Mouse (Mus musculus) myocyte (in vitro differentiated cells): ENCODE results near the gene Rnf181. TPM values are rescaled to one million over a fixed set of nuclear protein-coding genes. Genes with fewer than 3 reads are reported as not detected.

Experiments used
- H3K27me3 ChIP-seq: one replicate; pipeline ENCODE4 v1.6.1; 2011; ENCODE audit not compliant: control insufficient read depth, insufficient read depth, insufficient read length
- H3K36me3 ChIP-seq: one replicate; pipeline ENCODE4 v1.6.1; 2011; ENCODE audit not compliant: control insufficient read depth, insufficient read depth
- H3K4me2 ChIP-seq: one replicate; pipeline ENCODE4 v1.6.1; 2011; ENCODE audit warnings: low read depth, control low read depth
- H3K4me3 ChIP-seq: one replicate; pipeline ENCODE4 v1.5.1; 2011; ENCODE audit warnings: mild to moderate bottlenecking, control low read depth, moderate library complexity
- H3K79me2 ChIP-seq: one replicate; pipeline ENCODE4 v1.6.1; 2011; ENCODE audit not compliant: control insufficient read depth, insufficient read depth
- H3ac ChIP-seq: one replicate; pipeline ENCODE4 v1.6.1; 2011; ENCODE audit not compliant: control insufficient read depth, insufficient read length
- CEBPB ChIP-seq: IDR thresholded peaks from 2 replicates; pipeline ENCODE4 v1.6.1; 2011; ENCODE audit warnings: mild to moderate bottlenecking, moderate library complexity; ENCODE audit not compliant: poor library complexity, insufficient read depth, severe bottlenecking
- E2F4 ChIP-seq: IDR thresholded peaks from one replicate; pipeline ENCODE4 v1.6.1; 2011; ENCODE audit warnings: mild to moderate bottlenecking, control low read depth, moderate library complexity; ENCODE audit not compliant: insufficient read depth
- MAX ChIP-seq: IDR thresholded peaks from one replicate; pipeline ENCODE4 v1.6.1; 2011; ENCODE audit warnings: low read depth, mild to moderate bottlenecking, control low read depth
- MYOD1 ChIP-seq, 3 experiments: IDR thresholded peaks; one replicate each; pipeline ENCODE4 v1.6.1; 2011; ENCODE audit warnings: control low read depth in 2 of 3, low read depth in 2 of 3, mild to moderate bottlenecking in 2 of 3, moderate library complexity in 1 of 3; ENCODE audit not compliant: insufficient read length in 2 of 3, control insufficient read depth in 1 of 3
- MYOG ChIP-seq, 3 experiments: IDR thresholded peaks; one replicate each; pipeline ENCODE4 v1.6.1; 2011; ENCODE audit warnings: control low read depth in 2 of 3, low read depth in 2 of 3, mild to moderate bottlenecking in 2 of 3; ENCODE audit not compliant: insufficient read length in 2 of 3, control insufficient read depth in 1 of 3, insufficient read depth in 1 of 3
- POLR2A ChIP-seq: IDR thresholded peaks from one replicate; pipeline ENCODE4 v1.6.1; 2011; ENCODE audit warnings: low read depth, mild to moderate bottlenecking, control low read depth, moderate library complexity; ENCODE audit not compliant: insufficient read length
- POLR2AphosphoS2 ChIP-seq: IDR thresholded peaks from one replicate; pipeline ENCODE4 v1.6.1; 2011; ENCODE audit warnings: low read depth, control low read depth; ENCODE audit not compliant: insufficient read length
- REST ChIP-seq: IDR thresholded peaks from one replicate; pipeline ENCODE4 v1.6.1; 2011; ENCODE audit warnings: mild to moderate bottlenecking, control low read depth, moderate library complexity; ENCODE audit not compliant: insufficient read depth, insufficient read length
- SRF ChIP-seq: IDR thresholded peaks from one replicate; pipeline ENCODE4 v1.6.1; 2011; ENCODE audit warnings: low read depth; ENCODE audit not compliant: control insufficient read depth, insufficient read length
- TCF12 ChIP-seq: IDR thresholded peaks from one replicate; pipeline ENCODE4 v1.6.1; 2011; ENCODE audit warnings: mild to moderate bottlenecking, control low read depth; ENCODE audit not compliant: poor library complexity, insufficient read depth, severe bottlenecking
- TCF3 ChIP-seq: IDR thresholded peaks from one replicate; pipeline ENCODE4 v1.6.1; 2011; ENCODE audit warnings: low read depth, control low read depth; ENCODE audit not compliant: insufficient read length
- USF1 ChIP-seq: IDR thresholded peaks from one replicate; pipeline ENCODE4 v1.6.1; 2011; ENCODE audit warnings: low read depth, mild to moderate bottlenecking, control low read depth, moderate library complexity
- polyA plus RNA-seq: library from polyadenylated mRNA; unstranded; fragments of >200 nt; fragmentation: generic; extraction: Trizol; gene quantifications from one replicate; pipeline ENCODE4 v1.2.1, GENCODE M21; 2012; ENCODE audit warnings: missing spikeins

Gene Rnf181
- polyA plus RNA-seq, 1 experiment = 169 TPM

DNA sequence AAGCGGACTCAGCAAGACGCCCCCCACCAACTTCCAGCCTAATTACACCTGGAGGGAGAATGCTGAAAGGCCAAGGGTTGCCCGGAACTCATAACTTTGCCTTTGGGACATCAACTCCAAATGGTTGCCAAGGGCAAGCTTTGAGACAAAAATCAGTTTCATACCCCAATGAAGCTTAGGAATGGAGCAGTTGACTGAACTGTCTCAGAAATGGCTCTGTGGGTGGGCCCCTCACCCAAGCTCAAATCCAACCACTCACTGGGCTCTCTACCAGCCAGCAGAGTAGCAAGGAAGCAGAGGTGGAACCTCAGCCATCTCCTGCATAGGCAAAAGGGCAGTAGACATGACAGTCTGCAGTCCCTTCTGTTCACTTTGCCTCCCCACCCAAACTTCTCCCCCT lies 21.1 kb upstream of the Rnf181 start:
- no peaks in the 10 kb centered on the region for H3K79me2 ChIP-seq
- H3K36me3 ChIP-seq = peaks cover 3% of the 10 kb centered on the region
- no peak overlapping the region for H3ac ChIP-seq
- TF ChIP-seq MYOD1 (IDR thresholded peaks at IDR 0.05; ENCODE audit: control insufficient read depth in 1 of 3, insufficient read length in 2 of 3, low read depth in 2 of 3) (no peak), TCF12 (no peak), POLR2AphosphoS2 (no peak), MYOG (IDR thresholded peaks at IDR 0.05; ENCODE audit: control insufficient read depth in 1 of 3, insufficient read depth in 1 of 3, insufficient read length in 2 of 3, low read depth in 2 of 3) (no peak), E2F4 (no peak)
- H3K4me2 ChIP-seq = no peak overlapping the region
- H3K4me3 ChIP-seq = no peak overlapping the region
- no peaks in the 10 kb centered on the region for H3K27me3 ChIP-seq

DNA sequence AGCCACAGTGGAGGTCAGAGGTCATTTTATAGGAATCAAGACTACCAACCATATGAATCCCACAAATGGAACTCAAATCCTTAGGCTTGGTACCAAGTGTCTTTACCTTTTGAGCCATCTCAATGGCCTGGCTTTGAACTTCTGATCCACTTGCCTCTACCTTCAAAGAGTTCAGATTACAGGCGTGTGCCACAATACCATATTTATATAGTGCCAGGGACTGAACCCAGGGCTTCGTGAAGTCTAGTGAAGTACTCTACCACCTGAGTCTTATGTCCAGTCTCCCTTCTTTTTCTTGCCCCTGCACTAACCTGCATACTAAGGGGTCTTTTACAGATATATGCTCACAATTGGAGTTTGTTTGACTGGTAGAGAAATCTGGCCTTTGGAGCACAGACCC lies 19.8 kb upstream of the Rnf181 start:
- Histone ChIP-seq H3ac (no peak overlapping the region), H3K79me2 (no peaks in the 10 kb centered on the region), H3K36me3 (peaks cover 3% of the 10 kb centered on the region), H3K4me2 (no peak overlapping the region), H3K4me3 (no peak overlapping the region), H3K27me3 (no peaks in the 10 kb centered on the region)
- TF ChIP-seq POLR2A (no peak), REST (no peak), MYOD1 (IDR thresholded peaks at IDR 0.05; ENCODE audit: control insufficient read depth in 1 of 3, insufficient read length in 2 of 3, low read depth in 2 of 3) (no peak), MAX (no peak), SRF (no peak), TCF3 (no peak), E2F4 (no peak), MYOG (IDR thresholded peaks at IDR 0.05; ENCODE audit: control insufficient read depth in 1 of 3, insufficient read depth in 1 of 3, insufficient read length in 2 of 3, low read depth in 2 of 3) (no peak), USF1 (no peak), CEBPB (no peak), TCF12 (no peak), POLR2AphosphoS2 (no peak)

DNA sequence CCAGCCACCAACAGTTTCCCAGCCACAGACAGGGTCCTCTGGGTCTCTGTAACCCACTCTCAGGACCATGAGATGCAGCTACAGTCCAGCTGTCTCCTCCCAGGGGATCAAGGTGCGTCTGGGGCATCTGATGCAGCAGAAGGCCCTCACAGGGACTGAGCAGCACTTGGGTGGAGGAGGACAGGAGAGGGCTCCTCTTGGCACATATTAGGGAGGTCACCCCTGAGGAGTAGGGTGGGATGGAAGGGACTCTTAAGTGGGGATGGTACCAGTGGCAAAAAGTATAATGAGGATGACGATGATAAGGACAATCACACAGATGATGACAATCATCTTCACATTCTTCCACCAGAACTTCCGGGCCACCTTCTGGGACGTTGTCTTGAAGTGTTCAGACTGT lies 18.5 kb upstream of the Rnf181 start:
- no peaks in the 10 kb centered on the region for H3K27me3 ChIP-seq
- no peak overlapping the region for H3K4me2 ChIP-seq
- H3K79me2 ChIP-seq = no peaks in the 10 kb centered on the region
- TF ChIP-seq TCF3 (no peak), TCF12 (no peak), MYOD1 (IDR thresholded peaks at IDR 0.05; ENCODE audit: control insufficient read depth in 1 of 3, insufficient read length in 2 of 3, low read depth in 2 of 3) (no peak), REST (no peak)
- H3K36me3 ChIP-seq = peaks cover 3% of the 10 kb centered on the region
- no peak overlapping the region for H3ac ChIP-seq
- H3K4me3 ChIP-seq = no peak overlapping the region

DNA sequence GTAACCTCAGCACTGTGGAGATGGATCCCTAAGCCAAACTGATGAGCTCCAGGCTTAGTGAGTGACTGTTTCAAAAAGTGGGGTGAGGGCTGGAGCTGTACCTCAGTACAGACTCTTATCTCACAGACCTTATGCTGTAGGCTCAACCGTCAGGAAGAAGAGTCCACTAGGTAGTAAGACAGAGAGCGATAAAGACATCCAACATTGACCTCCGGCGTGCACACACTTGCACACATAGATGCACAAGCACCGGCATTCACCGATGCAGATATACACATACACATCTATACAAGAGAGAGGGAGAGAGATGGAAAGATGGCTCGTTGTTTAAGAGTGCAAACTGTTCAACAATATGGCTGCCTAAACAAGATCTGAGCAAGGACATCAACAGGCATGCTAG lies 17.2 kb upstream of the Rnf181 start:
- H3K79me2 ChIP-seq = peaks cover 11% of the 10 kb centered on the region
- TF ChIP-seq CEBPB (no peak), SRF (no peak), MYOD1 (IDR thresholded peaks at IDR 0.05; ENCODE audit: control insufficient read depth in 1 of 3, insufficient read length in 2 of 3, low read depth in 2 of 3) (no peak), USF1 (no peak), MYOG (IDR thresholded peaks at IDR 0.05; ENCODE audit: control insufficient read depth in 1 of 3, insufficient read depth in 1 of 3, insufficient read length in 2 of 3, low read depth in 2 of 3) (no peak), TCF12 (no peak), E2F4 (no peak), TCF3 (no peak), POLR2A (no peak)
- no peak overlapping the region for H3ac ChIP-seq
- H3K36me3 ChIP-seq = peaks cover 3% of the 10 kb centered on the region
- H3K4me3 ChIP-seq = no peak overlapping the region
- no peak overlapping the region for H3K4me2 ChIP-seq
- H3K27me3 ChIP-seq = no peaks in the 10 kb centered on the region

DNA sequence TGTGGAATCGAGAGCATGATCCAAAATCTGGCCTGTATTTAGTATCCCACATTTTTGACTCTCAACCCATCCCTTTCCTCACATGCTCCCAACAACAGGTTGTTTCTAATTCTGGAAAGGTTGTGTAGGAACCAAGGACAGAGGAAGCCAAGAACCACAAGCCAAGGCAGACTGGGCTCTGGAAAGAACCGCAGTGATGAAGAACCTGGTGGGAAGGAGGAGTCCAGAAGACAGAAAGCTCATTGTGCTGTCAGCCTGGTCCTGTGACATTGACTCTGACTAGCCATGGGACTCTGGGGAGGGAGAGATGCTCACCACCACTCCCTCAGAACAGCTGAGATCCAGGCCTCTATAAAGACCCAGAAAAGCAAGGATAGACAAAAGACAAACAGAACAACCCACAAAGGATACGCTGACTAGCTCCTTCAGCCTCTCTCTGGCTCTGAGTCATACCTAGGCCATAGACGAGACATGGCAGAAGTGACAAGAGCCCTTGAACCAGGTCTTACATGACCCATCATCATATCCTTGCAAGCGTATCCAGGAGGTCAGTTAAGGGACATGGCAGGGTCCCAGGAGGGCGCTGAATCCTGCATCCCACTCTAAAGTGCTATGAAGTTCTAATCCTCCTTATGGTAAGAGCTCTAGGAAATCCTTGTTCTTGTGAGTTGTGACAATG lies 16.5 kb upstream of the Rnf181 start:
- Histone ChIP-seq H3K27me3 (no peaks in the 10 kb centered on the region), H3K4me3 (no peak overlapping the region), H3K36me3 (peaks cover 3% of the 10 kb centered on the region), H3K4me2 (peak overlapping the region; percentile 19), H3K79me2 (peaks cover 18% of the 10 kb centered on the region), H3ac (no peak overlapping the region)
- peak in 2 of 3 experiments; percentile 37 to 52 for TF ChIP-seq MYOG (IDR thresholded peaks at IDR 0.05; ENCODE audit: control insufficient read depth in 1 of 3, insufficient read depth in 1 of 3, insufficient read length in 2 of 3, low read depth in 2 of 3)
- peak; percentile 25 for TF ChIP-seq POLR2AphosphoS2
- TF ChIP-seq MYOD1 (IDR thresholded peaks at IDR 0.05; ENCODE audit: control insufficient read depth in 1 of 3, insufficient read length in 2 of 3, low read depth in 2 of 3) = peak in 2 of 3 experiments; percentile 36 to 37
- TF ChIP-seq USF1 = no peak
